Mouse (Mus musculus) right cerebral cortex, postnatal 10 days (tissue): Measurements from ENCODE around the gene Ankrd26.
"Not testable (repeated sequence)": the region's sequence is repeated elsewhere in the genome, so short reads cannot be mapped to it uniquely, and the experiment has no call there.

Source experiments
- DNase-seq, 2 experiments: peaks; one replicate each; pipeline ENCODE4 v3.0.0; 2021; ENCODE audit warnings: low spot score in 2 of 2

The Ankrd26 gene

GRCm38 (mm10) chr6:118561745-118562609, at the start of gene Ankrd26:
TSS of gene Ankrd26 (minus strand) at chr6:118562226.
- DNase-seq, result peak; percentile 94 to 95

DNA sequence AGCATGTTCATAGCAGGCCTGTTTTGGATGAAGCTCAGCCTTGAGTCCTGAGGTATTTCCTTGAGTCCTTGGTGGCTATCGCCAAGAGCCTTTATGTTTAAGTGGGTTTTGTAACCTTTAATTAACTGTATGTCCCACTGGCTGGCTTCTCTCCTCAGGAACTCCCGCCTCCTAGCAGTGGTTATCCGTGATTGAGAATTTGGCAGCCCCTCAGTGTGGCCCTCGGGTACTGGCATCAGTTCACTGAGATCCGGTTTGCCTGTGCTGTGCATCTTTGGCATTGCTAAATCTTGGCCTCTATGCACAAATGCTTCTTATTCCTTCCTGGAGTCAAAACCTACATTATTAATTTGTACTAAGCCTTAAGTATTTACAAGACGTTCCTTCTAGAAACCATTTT, 46.9 kb upstream of the Ankrd26 start:
- DNase-seq, result no peak

- DNase-seq, result no peak
Observed at GRCm38 (mm10) chr6:118605974-118606373, 43.9 kb upstream of the Ankrd26 start.

- no peak for DNase-seq
Observed at GRCm38 (mm10) chr6:118603825-118604224, 41.8 kb upstream of the Ankrd26 start.

DNA sequence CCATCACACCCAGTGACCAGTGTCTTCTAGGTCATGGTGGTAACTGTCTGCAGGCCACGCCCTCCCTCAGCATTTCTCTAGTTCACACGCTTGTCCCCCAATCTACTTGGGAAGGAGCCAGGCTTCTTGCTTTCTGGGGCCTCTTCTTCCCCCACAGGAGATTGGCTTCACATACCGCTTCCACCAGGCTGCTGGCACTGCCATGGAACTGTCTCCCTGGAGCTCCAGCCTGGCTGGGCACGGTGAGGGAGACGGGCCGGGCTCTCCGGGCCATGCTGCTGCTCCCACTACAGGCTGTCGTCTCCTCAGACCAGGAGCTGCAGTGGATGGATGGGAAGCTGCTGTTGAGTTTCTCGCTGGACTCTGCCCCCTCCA, 33.6 kb upstream of the Ankrd26 start:
- no peak for DNase-seq

GRCm38 (mm10) chr6:118594833-118595680, 33.0 kb upstream of the Ankrd26 start:
- no peak for DNase-seq

- no peak for DNase-seq
Observed at GRCm38 (mm10) chr6:118594070-118594469, 32.0 kb upstream of the Ankrd26 start.

DNA sequence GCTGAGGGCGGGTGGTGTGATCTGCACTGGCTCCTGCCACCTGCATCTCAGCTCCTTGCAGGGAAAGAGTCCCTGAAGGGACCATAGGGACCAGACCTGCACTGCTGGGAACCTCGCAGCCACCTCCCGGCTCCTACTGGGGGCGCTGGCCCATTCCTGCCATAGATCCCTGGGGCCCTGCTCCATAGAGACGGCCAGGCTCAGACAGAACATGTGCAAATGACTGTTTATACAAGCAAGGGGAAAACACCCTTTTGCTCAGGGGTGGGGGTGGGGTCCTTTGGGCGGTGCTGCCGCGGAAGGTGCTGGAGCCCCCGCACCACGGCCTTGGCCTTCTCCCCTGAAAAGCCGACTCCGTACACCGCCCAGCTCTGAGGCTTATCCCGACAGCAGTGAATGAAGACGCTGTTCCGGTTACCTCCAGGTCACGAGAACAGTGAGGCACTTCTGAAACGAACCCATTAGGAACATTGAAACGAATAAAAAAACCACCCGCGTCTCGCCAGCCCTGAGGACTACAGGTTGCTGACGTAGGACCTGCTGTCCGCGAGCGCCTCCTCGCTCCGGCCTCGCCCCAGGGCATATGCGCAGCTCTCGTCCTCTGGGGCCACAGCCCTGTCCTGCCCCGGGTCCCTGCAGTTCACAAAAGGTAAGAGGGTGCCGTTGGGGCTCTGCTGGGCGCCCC, 31.5 kb upstream of the Ankrd26 start:
- no peak for DNase-seq

DNA sequence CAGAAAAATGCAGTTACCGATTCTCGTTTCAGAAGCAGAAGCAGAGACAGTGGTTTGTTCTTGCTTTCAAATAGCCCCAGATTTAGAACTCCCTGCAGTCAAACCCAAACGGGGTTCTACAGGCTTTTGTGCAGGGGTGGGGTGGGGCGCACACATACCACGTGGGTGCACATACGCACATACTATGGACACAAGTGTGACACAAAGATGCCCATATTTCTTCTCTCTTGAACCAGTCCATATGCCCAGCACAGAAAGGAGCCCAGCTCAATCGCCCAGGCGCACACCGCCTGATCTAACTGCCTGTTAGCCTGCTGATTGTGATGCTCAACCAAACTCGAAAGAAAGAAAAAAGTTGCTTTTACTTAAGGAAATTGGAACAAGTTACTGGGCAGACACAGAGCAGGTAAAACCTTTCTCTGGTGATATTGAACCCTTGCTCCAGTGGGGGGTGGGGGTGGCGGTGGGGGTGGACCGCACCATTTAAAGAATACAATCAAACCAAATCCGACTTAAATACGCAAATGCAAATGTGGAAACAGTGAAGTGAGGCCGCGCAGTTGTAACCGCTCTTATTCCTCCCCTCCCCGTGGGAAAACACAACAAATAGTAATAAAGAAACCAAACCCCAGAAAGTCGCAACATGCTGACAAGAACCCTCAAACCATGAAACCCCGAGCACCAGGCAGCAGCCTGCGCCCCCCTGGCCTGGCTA, 30.8 kb upstream of the Ankrd26 start:
- no peak for DNase-seq

DNA sequence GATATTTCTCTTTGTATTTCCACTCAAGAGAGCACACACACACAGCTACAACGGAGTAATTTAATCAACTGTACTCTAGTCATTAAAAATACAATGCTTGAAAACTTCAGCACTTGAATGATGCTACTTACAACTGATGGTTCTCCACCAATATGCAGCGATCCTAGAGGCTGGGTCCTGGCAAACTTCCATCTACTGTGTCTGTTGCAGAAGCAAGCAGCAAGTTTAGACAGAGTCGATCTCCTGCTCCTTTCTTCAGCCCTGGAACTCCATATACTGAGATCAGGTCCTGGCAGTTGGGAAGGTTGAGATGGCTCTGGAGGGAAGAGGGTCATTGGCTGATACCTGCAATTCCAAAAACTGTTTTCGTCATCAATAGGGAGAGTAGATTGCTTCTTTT, 16.7 kb upstream of the Ankrd26 start:
- DNase-seq, result not testable (repeated sequence)

DNA sequence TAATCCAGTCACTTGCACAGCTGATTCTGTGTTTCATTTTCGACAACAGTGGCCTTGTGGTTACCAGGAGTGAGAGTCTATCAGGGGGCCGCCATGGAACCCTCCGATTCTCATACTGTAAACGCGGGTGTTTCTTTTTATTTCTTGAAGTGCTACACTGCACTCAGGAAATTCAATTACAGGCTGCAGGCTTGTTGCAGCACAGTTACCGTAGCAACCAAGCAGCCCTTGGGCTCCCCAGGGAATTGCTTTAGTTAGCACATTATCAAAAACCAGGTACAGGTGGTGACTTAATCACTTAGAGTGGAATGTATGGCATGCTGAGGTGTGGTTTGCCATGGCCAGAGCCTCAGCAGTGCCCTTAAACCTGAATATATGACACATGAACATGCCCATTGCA, 12.3 kb upstream of the Ankrd26 start:
- peak in 1 of 2 experiments; percentile 44 for DNase-seq

DNA sequence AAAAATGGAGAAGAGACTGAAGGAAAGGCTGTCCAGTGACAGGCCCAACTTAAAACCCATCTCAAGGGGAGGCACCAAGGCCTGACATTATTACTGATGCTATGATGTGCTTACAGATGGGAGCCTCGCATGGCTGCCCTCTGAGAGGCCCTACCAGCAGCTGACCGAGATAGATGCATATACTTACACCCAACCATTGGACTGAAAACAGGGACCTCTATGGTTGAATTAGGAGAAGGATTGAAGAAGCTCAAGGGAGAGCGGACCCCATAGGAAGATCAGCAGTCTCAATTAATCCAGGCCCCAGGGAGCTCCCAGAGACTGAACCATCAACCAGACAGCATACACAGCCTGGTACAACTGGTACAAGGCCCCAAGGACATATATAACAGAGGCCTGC, 5.8 kb upstream of the Ankrd26 start:
- no peak for DNase-seq

- no peak for DNase-seq
Observed at GRCm38 (mm10) chr6:118561225-118561624, 801 bp downstream of the Ankrd26 start.

- DNase-seq, result no peak
Observed at GRCm38 (mm10) chr6:118538627-118539026, 23.4 kb downstream of the Ankrd26 start.

DNA sequence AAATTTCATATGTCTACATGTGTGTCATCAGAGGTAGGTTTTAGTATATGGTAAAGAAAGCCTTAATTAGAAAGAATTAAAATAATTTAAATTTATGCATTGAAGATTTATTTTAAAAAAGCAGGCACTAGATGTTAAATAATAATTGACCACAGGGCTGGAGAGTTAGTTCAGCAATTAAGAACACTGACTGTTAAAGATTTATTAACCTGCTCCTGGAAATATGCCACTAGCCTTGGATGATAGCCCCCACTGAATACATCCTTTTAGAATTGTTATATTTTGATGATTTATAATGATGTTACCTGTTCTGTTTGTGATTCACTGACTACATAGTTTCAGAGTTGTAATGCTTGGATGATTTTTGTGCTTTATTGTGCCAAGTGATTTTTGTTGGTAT, 24.8 kb downstream of the Ankrd26 start:
- DNase-seq, result not testable (repeated sequence)

GRCm38 (mm10) chr6:118535321-118535720, 26.7 kb downstream of the Ankrd26 start:
- no peak for DNase-seq

- DNase-seq, result no peak
Observed at GRCm38 (mm10) chr6:118533381-118533780, 28.6 kb downstream of the Ankrd26 start.

DNA sequence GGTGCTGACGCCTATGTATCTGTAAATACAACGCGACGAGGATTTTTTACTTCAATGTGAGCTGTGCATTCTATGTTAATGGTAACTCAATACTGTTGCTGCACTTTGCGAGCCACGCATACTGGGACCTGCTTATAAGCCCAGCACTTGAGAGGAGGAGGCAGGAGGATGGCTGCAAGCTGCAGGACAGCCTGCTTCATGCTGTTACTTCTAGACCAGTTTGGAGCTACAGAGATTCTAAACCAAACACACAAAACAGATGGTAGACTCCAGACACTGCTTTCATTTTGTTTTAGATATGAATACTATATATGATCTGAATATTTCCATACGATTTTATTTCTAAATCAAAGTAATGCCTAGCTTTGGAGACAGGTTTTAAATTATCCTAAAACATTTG, 41.4 kb downstream of the Ankrd26 start:
- peak; percentile 35 to 43 for DNase-seq

DNA sequence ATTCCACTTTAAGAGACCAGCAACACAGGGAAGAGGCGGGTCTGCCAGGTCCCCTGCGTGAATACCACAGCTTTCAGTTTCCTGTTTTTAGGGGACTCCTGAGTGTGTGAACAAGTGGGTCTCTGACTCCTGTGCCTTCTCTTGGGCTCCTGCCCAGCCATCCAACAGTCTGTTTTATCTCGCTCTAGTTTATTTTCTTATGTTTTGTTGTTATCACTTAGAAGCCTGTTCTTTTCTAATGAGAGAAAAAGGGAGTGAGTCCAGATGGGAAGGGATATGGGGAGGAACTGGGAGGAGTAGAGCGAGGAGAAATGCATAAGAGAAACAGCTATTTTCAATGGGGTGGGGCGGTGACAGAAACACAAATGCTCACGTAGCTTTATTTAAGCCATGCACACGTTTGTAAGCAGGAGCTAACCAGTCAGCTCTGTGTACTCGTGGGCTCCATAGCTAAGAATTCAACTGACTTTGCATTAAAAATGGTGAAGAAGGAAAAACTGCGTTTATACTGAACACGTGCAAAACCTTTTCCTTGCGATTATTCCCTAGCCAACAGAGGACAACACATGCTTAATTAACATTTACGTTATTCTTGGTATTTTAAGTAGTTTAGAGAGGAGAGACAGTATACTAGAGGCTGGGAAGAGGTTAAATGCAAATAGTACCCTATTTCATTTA, 48.6 kb downstream of the Ankrd26 start:
- DNase-seq, result no peak

- DNase-seq, result no peak
Observed at GRCm38 (mm10) chr6:118499010-118499409, 63.0 kb downstream of the Ankrd26 start.

- no peak for DNase-seq
Observed at GRCm38 (mm10) chr6:118482125-118482524, 79.9 kb downstream of the Ankrd26 start.
